Mouse (Mus musculus) left cerebral cortex, postnatal 10 days (tissue): ENCODE measurements at regions not wholly inside any gene's neighbourhood (a gene's known extent, or its start where the extent isn't known, plus 50 kb on each side); places are given as distances from the start of the nearest gene placed in this dataset.
"Not testable (repeated sequence)": the region's sequence is repeated elsewhere in the genome, so short reads cannot be mapped to it uniquely, and the experiment has no call there.

Experiments
- DNase-seq, 2 experiments: peaks; one replicate each; pipeline ENCODE4 v3.0.0; 2021 to 2022; ENCODE audit warnings: low spot score in 2 of 2, mixed read lengths in 1 of 2; ENCODE audit errors: extremely low spot score in 1 of 2
- intact Hi-C: fragments of 180-260 bp; cut with DNase I; formaldehyde crosslinking; loops from one replicate; pipeline ENCODE4 v1.15.1; 2025

GRCm38 (mm10) chr16:30187400-30187799, 79.9 kb downstream of the Cpn2 start:
- no peak for DNase-seq
- intact Hi-C loops, result no loop called here

GRCm38 (mm10) chr16:30187907-30188414, 79.3 kb downstream of the Cpn2 start:
- DNase-seq, result peak; percentile 85 to 96
- intact Hi-C loops, result loop anchor here (2.0 kb wide), 1 partner anchor 117 kb away; no protein-coding TSS in a partner anchor

- intact Hi-C loops, result loop anchor here (2.0 kb wide), 1 partner anchor 118 kb away; no protein-coding TSS in a partner anchor
- DNase-seq, result peak; percentile 67 to 72
Observed at GRCm38 (mm10) chr16:30188769-30189430, 78.4 kb downstream of the Cpn2 start.

- intact Hi-C loops, result loop anchor here (5.0 kb wide), 1 partner anchor 458 kb away; no protein-coding TSS in a partner anchor
- no peak for DNase-seq
Observed at GRCm38 (mm10) chr16:30190351-30190750, 76.9 kb downstream of the Cpn2 start.

- intact Hi-C loops, result loop anchor here (5.0 kb wide), 1 partner anchor 459 kb away; no protein-coding TSS in a partner anchor
- no peak for DNase-seq
Observed at GRCm38 (mm10) chr16:30190935-30191514, 76.3 kb downstream of the Cpn2 start.

GRCm38 (mm10) chr16:30193294-30194261, 73.7 kb downstream of the Cpn2 start:
- DNase-seq, result peak in 1 of 2 experiments; percentile 62
- intact Hi-C loops, result loop anchor here (5.0 kb wide), 1 partner anchor 461 kb away; no protein-coding TSS in a partner anchor

- intact Hi-C loops, result loop anchor here (5.0 kb wide), 1 partner anchor 463 kb away; no protein-coding TSS in a partner anchor
- DNase-seq, result no peak
Observed at GRCm38 (mm10) chr16:30194836-30195235, 72.5 kb downstream of the Cpn2 start.

GRCm38 (mm10) chr16:30195859-30196258, 71.4 kb downstream of the Cpn2 start:
- intact Hi-C loops, result not testable (repeated sequence)

GRCm38 (mm10) chr16:30197351-30197750, 69.9 kb downstream of the Cpn2 start:
- no peak for DNase-seq
- intact Hi-C loops, result no loop called here

More at GRCm38 (mm10) chr16:30195859-30196258, 71.4 kb downstream of the Cpn2 start:
- not testable (repeated sequence) for DNase-seq

GRCm38 (mm10) chr16:30199836-30200235, 67.5 kb downstream of the Cpn2 start:
- intact Hi-C loops, result no loop called here
- DNase-seq, result no peak

- intact Hi-C loops, result no loop called here
- no peak for DNase-seq
Observed at GRCm38 (mm10) chr16:30204144-30204543, 63.2 kb downstream of the Cpn2 start.

- no peak for DNase-seq
- intact Hi-C loops, result no loop called here
Observed at GRCm38 (mm10) chr16:30205314-30205815, 61.9 kb downstream of the Cpn2 start.

GRCm38 (mm10) chr16:30205816-30206356, 61.4 kb downstream of the Cpn2 start:
- intact Hi-C loops, result no loop called here
- DNase-seq, result no peak
